Mouse (Mus musculus) thymus, adult 2 months (tissue): ENCODE data around the gene Des. TPM values are rescaled to one million over a fixed set of nuclear protein-coding genes. Genes with fewer than 3 reads are reported as not detected.

Experiments
- DNase-seq: peaks from one replicate; pipeline ENCODE4 v3.0.0; 2021
- H3K27ac ChIP-seq: fragments of 200-500 bp; 2 replicates; pipeline ENCODE4 v1.5.1; 2012; ENCODE audit warnings: low read length, control low read depth; ENCODE audit not compliant: control insufficient read depth, insufficient read depth
- H3K27me3 ChIP-seq: fragments of 200-500 bp; 2 replicates; pipeline ENCODE4 v1.6.1; 2012; ENCODE audit warnings: mild to moderate bottlenecking, low read length, moderate library complexity, mixed read lengths; ENCODE audit not compliant: control insufficient read depth, insufficient read depth
- H3K36me3 ChIP-seq: fragments of 200-500 bp; 2 replicates; pipeline ENCODE4 v1.6.1; 2012; ENCODE audit warnings: mild to moderate bottlenecking, low read length, moderate library complexity; ENCODE audit not compliant: control insufficient read depth, insufficient read depth
- H3K4me1 ChIP-seq: fragments of 200-500 bp; replicated peaks from 2 replicates; pipeline ENCODE4 v1.6.1; 2012; ENCODE audit warnings: low read length; ENCODE audit not compliant: control insufficient read depth, insufficient read depth
- H3K4me3 ChIP-seq: fragments of 200-500 bp; 2 replicates; pipeline ENCODE4 v1.5.1; 2012; ENCODE audit warnings: mild to moderate bottlenecking, low read length, control low read depth, moderate library complexity; ENCODE audit not compliant: control insufficient read depth, insufficient read depth
- CTCF ChIP-seq: fragments of 200-500 bp; IDR thresholded peaks from 2 replicates; pipeline ENCODE4 v1.5.1; 2012; ENCODE audit warnings: mild to moderate bottlenecking, control low read depth, low read length, moderate library complexity, borderline replicate concordance; ENCODE audit not compliant: control insufficient read depth, poor library complexity, insufficient read depth; ENCODE audit errors: extremely low read depth
- POLR2A ChIP-seq: fragments of 200-500 bp; IDR thresholded peaks from 2 replicates; pipeline ENCODE4 v1.6.1; 2012; ENCODE audit warnings: mild to moderate bottlenecking, low read length, control low read depth, moderate library complexity; ENCODE audit not compliant: control insufficient read depth, poor library complexity, insufficient read depth; ENCODE audit errors: extremely low read depth
- WGBS: fragments of 180-500 bp; shearing (Covaris S2); methylation state at CpG from one replicate; pipeline ENCODE4 v1.1.7; 2018; 5-methylcytosine and 5-hydroxymethylcytosine counted together
- polyA plus RNA-seq: library from polyadenylated mRNA; depleted of rRNA; stranded (reverse); fragments of >200 nt; gene quantifications from 2 replicates; pipeline ENCODE4 v1.2.3, GENCODE M21; 2012; rRNA removed

Gene Des
- polyA plus RNA-seq, 1 experiment, result 31.6 TPM

DNA sequence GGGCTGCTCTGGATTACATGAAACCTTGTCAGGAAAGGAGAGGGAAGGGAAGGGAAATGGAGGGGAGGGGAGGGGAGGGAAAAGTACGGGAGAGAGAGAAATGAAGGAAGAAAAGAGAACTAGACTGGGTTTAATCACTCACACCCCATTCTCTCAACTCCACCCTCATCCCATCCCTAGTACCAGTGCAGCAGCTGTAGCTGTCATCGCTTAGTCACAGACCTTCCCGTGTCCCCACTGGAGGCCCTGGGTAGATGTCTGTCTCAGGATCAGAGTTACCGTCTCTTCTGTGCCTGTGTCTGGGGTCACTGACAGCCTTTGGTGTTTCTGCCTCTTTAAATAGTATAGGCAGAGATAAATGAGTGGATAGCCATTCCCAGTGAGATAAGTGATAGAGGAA lies 48.1 kb downstream of the Des start:
- H3K27ac ChIP-seq, result no peak overlapping the region
- H3K4me1 ChIP-seq, result no peaks in the 10 kb centered on the region
- TF ChIP-seq POLR2A (no peak), CTCF (no peak)
- H3K4me3 ChIP-seq, result no peak overlapping the region
- no peaks in the 10 kb centered on the region for H3K27me3 ChIP-seq
- WGBS, result 78% methylated on average over 4 of the region's 4 CpGs
- no peaks in the 10 kb centered on the region for H3K36me3 ChIP-seq
- DNase-seq, result no peak

GRCm38 (mm10) chr1:75409950-75410349 lies 49.8 kb downstream of the Des start:
- no peak overlapping the region for H3K4me3 ChIP-seq
- H3K27ac ChIP-seq, result no peak overlapping the region
- no peaks in the 10 kb centered on the region for H3K36me3 ChIP-seq
- 92% methylated on average over 7 of the region's 7 CpGs for WGBS
- H3K4me1 ChIP-seq, result no peaks in the 10 kb centered on the region
- DNase-seq, result no peak
- H3K27me3 ChIP-seq, result no peaks in the 10 kb centered on the region
- TF ChIP-seq POLR2A, result no peak
- TF ChIP-seq CTCF, result no peak

GRCm38 (mm10) chr1:75412196-75412595 lies 52.1 kb downstream of the Des start:
- Histone ChIP-seq H3K4me1 (no peaks in the 10 kb centered on the region), H3K36me3 (no peaks in the 10 kb centered on the region), H3K27me3 (no peaks in the 10 kb centered on the region), H3K27ac (no peak overlapping the region), H3K4me3 (no peak overlapping the region)
- WGBS, result 99% methylated on average over 3 of the region's 3 CpGs
- no peak for TF ChIP-seq POLR2A
- no peak for TF ChIP-seq CTCF
- no peak for DNase-seq

DNA sequence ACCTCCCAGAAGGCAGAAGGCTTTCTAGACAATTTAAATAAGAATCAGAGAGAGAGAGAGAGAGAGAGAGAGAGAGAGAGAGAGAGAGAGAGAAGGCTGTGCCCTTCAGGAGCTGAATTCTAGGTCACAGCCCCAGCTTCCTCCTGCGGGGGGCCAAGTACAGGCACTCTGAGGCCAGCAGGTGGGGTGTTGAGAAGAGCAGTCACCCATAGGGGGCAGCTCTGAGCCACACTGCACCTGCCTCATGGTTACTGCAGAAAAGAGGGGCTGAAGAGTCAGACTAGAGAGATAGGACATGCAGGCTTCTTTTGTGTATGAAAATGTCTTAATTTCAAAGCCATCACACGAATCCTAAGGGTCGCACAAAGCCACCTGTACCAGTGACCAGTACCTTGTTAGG lies 53.6 kb downstream of the Des start:
- WGBS, result 56% methylated on average over 3 of the region's 3 CpGs
- H3K27me3 ChIP-seq, result no peaks in the 10 kb centered on the region
- no peak overlapping the region for H3K27ac ChIP-seq

More for the DNA sequence above, 53.6 kb downstream of the Des start:
- H3K4me1 ChIP-seq, result no peaks in the 10 kb centered on the region
- H3K36me3 ChIP-seq, result no peaks in the 10 kb centered on the region
- peak; percentile 65 for DNase-seq
- TF ChIP-seq CTCF (0 out of 2 replicates have a peak, but pooled peaks have one; percentile 41), POLR2A (no peak)
- H3K4me3 ChIP-seq, result no peak overlapping the region

Other genes with a start within 250 kb of the Des start
- gene Nhej1, start 235.1 kb upstream of the Des start, polyA plus RNA-seq, result 4.7 and 5.5 TPM in 2 replicates
- gene Slc23a3, start 226.4 kb upstream of the Des start, polyA plus RNA-seq, result 1.9 and 2.3 TPM in 2 replicates
- 126 and 141 TPM in 2 replicates for gene Cnppd1, start 217.6 kb upstream of the Des start, polyA plus RNA-seq
- gene Retreg2, start 217.6 kb upstream of the Des start, polyA plus RNA-seq, result 167 and 179 TPM in 2 replicates
- 90.8 and 106 TPM in 2 replicates for gene Zfand2b, start 191.7 kb upstream of the Des start, polyA plus RNA-seq
- gene Abcb6, start 179.9 kb upstream of the Des start, polyA plus RNA-seq, result 10.2 and 10.9 TPM in 2 replicates
- 22.7 and 24.0 TPM in 2 replicates for gene Ankzf1, start 168.2 kb upstream of the Des start, polyA plus RNA-seq
- gene Atg9a, start 168.1 kb upstream of the Des start, polyA plus RNA-seq, result 79.1 and 81.6 TPM in 2 replicates
- gene Glb1l, start 149.5 kb upstream of the Des start, polyA plus RNA-seq, result 11.7 and 14.4 TPM in 2 replicates
- gene Stk16, start 149.5 kb upstream of the Des start, polyA plus RNA-seq, result 340 and 342 TPM in 2 replicates
- gene Tuba4a, start 140.5 kb upstream of the Des start, polyA plus RNA-seq, result 139 and 162 TPM in 2 replicates
- not detected in 2 replicates for gene A630095N17Rik, start 128.2 kb upstream of the Des start, polyA plus RNA-seq
- gene Dnajb2, start 123.9 kb upstream of the Des start, polyA plus RNA-seq, result 19.9 and 22.3 TPM in 2 replicates
- 2.6 and 3.0 TPM in 2 replicates for gene Ptprn, start 95.8 kb upstream of the Des start, polyA plus RNA-seq
- 5.6 and 9.0 TPM in 2 replicates for gene Resp18, start 81.9 kb upstream of the Des start, polyA plus RNA-seq
- 112 and 132 TPM in 2 replicates for gene Dnpep, start 42.3 kb upstream of the Des start, polyA plus RNA-seq
- 11.0 and 12.1 TPM in 2 replicates for gene Speg, start 15.0 kb downstream of the Des start, polyA plus RNA-seq
- gene Gmppa, start 75.6 kb downstream of the Des start, polyA plus RNA-seq, result 102 and 128 TPM in 2 replicates
- 0.05 TPM in 2 replicates for gene Asic4, start 90.1 kb downstream of the Des start, polyA plus RNA-seq
- gene Chpf, start 119.0 kb downstream of the Des start, polyA plus RNA-seq, result 38.7 and 43.7 TPM in 2 replicates
- gene Tmem198, start 119.2 kb downstream of the Des start, polyA plus RNA-seq, result 3.0 and 3.5 TPM in 2 replicates
- gene Obsl1, start 146.1 kb downstream of the Des start, polyA plus RNA-seq, result 17.9 and 23.1 TPM in 2 replicates
- gene Inha, start 146.7 kb downstream of the Des start, polyA plus RNA-seq, result 9.6 and 19.9 TPM in 2 replicates
- 73.2 and 93.0 TPM in 2 replicates for gene Stk11ip, start 161.2 kb downstream of the Des start, polyA plus RNA-seq
- gene Slc4a3, start 185.9 kb downstream of the Des start, polyA plus RNA-seq, result 8.1 and 21.2 TPM in 2 replicates